Mouse (Mus musculus) macrophage (primary cell): ENCODE data around the gene Taf15. TPM values are rescaled to one million over a fixed set of nuclear protein-coding genes. Genes with fewer than 3 reads are reported as not detected.

Experiments used
- H3K27ac ChIP-seq: fragments of 350-480 bp; formaldehyde crosslinking; 2 replicates; pipeline ENCODE4 v1.9.0; 2021
- H3K36me3 ChIP-seq: fragments of 350-480 bp; formaldehyde crosslinking; 2 replicates; pipeline ENCODE4 v1.9.0; 2021; ENCODE audit errors: inconsistent target
- H3K4me3 ChIP-seq: fragments of 350-480 bp; formaldehyde crosslinking; 2 replicates; pipeline ENCODE4 v1.9.0; 2021; ENCODE audit errors: inconsistent target
- H3K79me2 ChIP-seq: fragments of 350-480 bp; formaldehyde crosslinking; 2 replicates; pipeline ENCODE4 v1.9.0; 2021; ENCODE audit errors: inconsistent target
- WGBS: methylation state at CpG from one replicate; pipeline ENCODE4 v1.1.7; 2026; ENCODE audit warnings: inconsistent platforms; ENCODE audit not compliant: missing documents; 5-methylcytosine and 5-hydroxymethylcytosine counted together
- polyA plus RNA-seq: library from polyadenylated mRNA; stranded (reverse); fragments of 250-400 nt; gene quantifications from 3 replicates; pipeline ENCODE4 v1.2.4, GENCODE M21; 2018; ENCODE audit warnings: inconsistent platforms

Gene Taf15
- polyA plus RNA-seq, 1 experiment from 2014 or later, result 132 TPM

DNA sequence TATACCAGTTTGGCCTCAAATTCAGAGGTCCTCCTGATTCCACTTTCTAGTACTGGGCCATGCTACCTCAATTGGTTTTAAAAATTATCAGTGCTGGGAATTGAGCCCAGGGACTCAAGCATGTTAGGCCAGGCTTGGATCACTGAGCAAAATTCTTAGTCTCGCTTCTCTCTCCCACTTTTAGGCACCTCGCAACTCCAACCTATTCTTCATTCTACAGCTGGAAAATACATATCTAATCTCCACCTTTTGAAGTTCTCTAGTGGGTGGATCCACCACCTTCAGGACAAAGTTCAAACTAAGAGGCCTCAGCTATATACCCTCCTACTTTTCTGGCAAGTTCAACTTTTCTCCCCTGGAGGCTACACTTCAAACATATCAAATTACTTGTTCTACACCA lies 1.1 kb upstream of the Taf15 start:
- 100% methylated on average over 2 of the region's 2 CpGs for WGBS
- Histone ChIP-seq H3K4me3 (no peak overlapping the region; the same call in 1 of the 2 replicates), H3K79me2 (peaks cover 36% of the 10 kb centered on the region), H3K36me3 (0 out of 2 replicates have a peak, but pooled peaks cover 4% of the 10 kb centered on the region), H3K27ac (peak overlapping the region; percentile 93)

- Histone ChIP-seq H3K79me2 (peaks cover 53% of the 10 kb centered on the region), H3K27ac (peak overlapping the region; percentile 41), H3K36me3 (0 out of 2 replicates have a peak, but pooled peaks cover 8% of the 10 kb centered on the region), H3K4me3 (peak overlapping the region; percentile 83)
- WGBS, result under 1% methylated on average over 49 of the region's 52 CpGs
Observed at GRCm38 (mm10) chr11:83473235-83474016, 540 bp downstream of the Taf15 start.

- Histone ChIP-seq H3K27ac (no peak overlapping the region), H3K4me3 (no peak overlapping the region), H3K79me2 (no peaks in the 10 kb centered on the region), H3K36me3 (peaks cover 13% of the 10 kb centered on the region; the same call in 1 of the 2 replicates)
- WGBS, result 86% methylated on average over 3 of the region's 4 CpGs
Observed at GRCm38 (mm10) chr11:83491488-83491887, 18.6 kb downstream of the Taf15 start.

GRCm38 (mm10) chr11:83495571-83495970 lies 22.7 kb downstream of the Taf15 start:
- H3K79me2 ChIP-seq, result no peaks in the 10 kb centered on the region
- H3K27ac ChIP-seq, result no peak overlapping the region
- 100% methylated on average over 2 of the region's 2 CpGs for WGBS
- no peak overlapping the region for H3K4me3 ChIP-seq
- H3K36me3 ChIP-seq, result peaks cover 5% of the 10 kb centered on the region; the same call in 1 of the 2 replicates

DNA sequence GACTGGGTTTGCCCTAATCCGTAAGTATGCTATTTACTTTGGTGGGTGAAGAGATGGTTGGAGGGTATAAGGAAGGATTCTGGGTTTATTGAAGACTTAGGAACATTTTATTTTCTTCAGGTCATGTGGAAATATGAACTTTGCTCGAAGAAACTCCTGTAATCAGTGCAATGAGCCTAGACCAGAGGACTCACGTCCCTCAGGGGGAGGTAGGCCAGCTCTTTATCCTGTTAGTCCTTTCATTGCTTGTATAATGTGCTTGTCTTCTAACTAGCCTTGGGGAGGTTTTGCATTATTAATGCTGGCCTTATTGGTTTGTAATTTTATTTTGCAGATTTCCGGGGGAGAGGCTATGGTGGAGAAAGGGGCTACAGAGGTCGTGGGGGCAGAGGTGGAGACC lies 31.4 kb downstream of the Taf15 start:
- H3K36me3 ChIP-seq, result peaks cover 38% of the 10 kb centered on the region

DNA sequence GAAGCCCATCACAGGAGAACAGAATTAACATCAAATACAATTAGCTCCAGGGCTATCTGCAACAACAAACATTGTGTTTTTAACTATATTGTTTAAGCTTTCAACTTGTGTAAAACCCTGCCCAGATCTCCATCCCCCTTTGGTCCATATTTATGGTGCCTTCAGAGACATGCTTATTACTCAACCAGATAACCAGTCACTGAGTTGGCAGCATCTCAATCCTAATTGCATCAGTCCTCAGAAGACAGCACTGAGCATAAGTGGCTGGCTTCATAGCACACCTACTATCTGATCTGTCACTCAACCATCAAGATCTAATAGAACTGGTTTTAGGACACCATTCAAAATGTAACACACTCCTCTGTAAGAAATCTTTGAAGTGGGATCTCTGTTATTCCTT lies 36.6 kb downstream of the Taf15 start:
- H3K27ac ChIP-seq, result no peak overlapping the region
- H3K36me3 ChIP-seq, result peaks cover 10% of the 10 kb centered on the region; the same call in 1 of the 2 replicates

More for the DNA sequence above, 31.4 kb downstream of the Taf15 start:
- no peak overlapping the region for H3K27ac ChIP-seq
- no peak overlapping the region for H3K4me3 ChIP-seq
- H3K79me2 ChIP-seq, result no peaks in the 10 kb centered on the region
- WGBS, result 98% methylated on average over 3 of the region's 5 CpGs

GRCm38 (mm10) chr11:83517153-83517552 lies 44.3 kb downstream of the Taf15 start:
- H3K36me3 ChIP-seq, result no peaks in the 10 kb centered on the region
- H3K79me2 ChIP-seq, result no peaks in the 10 kb centered on the region
- no peak overlapping the region for H3K27ac ChIP-seq
- no peak overlapping the region for H3K4me3 ChIP-seq

More for the DNA sequence above, 36.6 kb downstream of the Taf15 start:
- Histone ChIP-seq H3K79me2 (no peaks in the 10 kb centered on the region), H3K4me3 (no peak overlapping the region)

GRCm38 (mm10) chr11:83518371-83518770 lies 45.5 kb downstream of the Taf15 start:
- H3K36me3 ChIP-seq, result no peaks in the 10 kb centered on the region
- H3K79me2 ChIP-seq, result no peaks in the 10 kb centered on the region
- WGBS, result 89% methylated on average over 5 of the region's 6 CpGs
- H3K4me3 ChIP-seq, result no peak overlapping the region
- no peak overlapping the region for H3K27ac ChIP-seq

DNA sequence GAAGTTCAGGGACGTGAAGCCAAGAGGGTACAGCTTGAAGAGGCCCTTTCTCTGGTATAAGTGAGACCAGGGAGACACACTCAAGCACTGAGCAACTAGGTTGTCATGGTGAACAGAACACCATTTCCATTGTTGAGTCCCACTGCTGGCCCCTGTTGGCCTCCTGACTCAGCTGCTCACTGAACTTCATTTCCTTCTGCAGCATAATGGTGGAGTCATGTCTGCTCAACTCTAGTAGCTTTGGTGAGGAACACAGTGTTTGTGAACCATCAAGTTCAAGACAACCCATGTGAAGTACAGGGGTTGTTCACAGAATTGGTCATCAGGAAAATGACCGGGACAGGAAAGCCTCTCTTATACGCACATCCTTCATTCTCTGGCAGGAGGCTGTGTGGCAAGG lies 49.2 kb downstream of the Taf15 start, which contains the start of gene Heatr9:
Gene Heatr9 (minus strand): TSS at position 101 of the 400 bp plus-strand sequence.
- Histone ChIP-seq H3K36me3 (no peaks in the 10 kb centered on the region), H3K4me3 (no peak within 1 kb of the TSS), H3K79me2 (no peaks in the 10 kb centered on the region), H3K27ac (no peak within 1 kb of the TSS)
- 94% methylated on average over 3 of the region's 3 CpGs for WGBS

GRCm38 (mm10) chr11:83529024-83529423 lies 56.1 kb downstream of the Taf15 start:
- no peaks in the 10 kb centered on the region for H3K36me3 ChIP-seq
- H3K79me2 ChIP-seq, result no peaks in the 10 kb centered on the region
- no peak overlapping the region for H3K27ac ChIP-seq
- 86% methylated on average over 12 of the region's 12 CpGs for WGBS
- H3K4me3 ChIP-seq, result no peak overlapping the region

GRCm38 (mm10) chr11:83530360-83530759 lies 57.5 kb downstream of the Taf15 start, which contains the start of gene Ccl5:
Gene Ccl5 (minus strand): TSS chr11:83530518.
- no peaks in the 10 kb centered on the region for H3K36me3 ChIP-seq
- H3K4me3 ChIP-seq, result no peak within 1 kb of the TSS
- 84% methylated on average over 4 of the region's 5 CpGs for WGBS
- H3K79me2 ChIP-seq, result no peaks in the 10 kb centered on the region
- H3K27ac ChIP-seq, result no peak within 1 kb of the TSS

- 92% methylated on average over 1 of the region's 1 CpGs for WGBS
- Histone ChIP-seq H3K79me2 (no peaks in the 10 kb centered on the region), H3K36me3 (no peaks in the 10 kb centered on the region), H3K4me3 (no peak overlapping the region), H3K27ac (no peak overlapping the region)
Observed at GRCm38 (mm10) chr11:83533192-83533591, 60.3 kb downstream of the Taf15 start.

- Histone ChIP-seq H3K79me2 (no peaks in the 10 kb centered on the region), H3K4me3 (no peak overlapping the region), H3K27ac (peak overlapping the region; percentile 21; the same call in 1 of the 2 replicates), H3K36me3 (no peaks in the 10 kb centered on the region)
- WGBS, result 43% methylated on average over 8 of the region's 8 CpGs
Observed at GRCm38 (mm10) chr11:83534143-83534542, 61.3 kb downstream of the Taf15 start.

DNA sequence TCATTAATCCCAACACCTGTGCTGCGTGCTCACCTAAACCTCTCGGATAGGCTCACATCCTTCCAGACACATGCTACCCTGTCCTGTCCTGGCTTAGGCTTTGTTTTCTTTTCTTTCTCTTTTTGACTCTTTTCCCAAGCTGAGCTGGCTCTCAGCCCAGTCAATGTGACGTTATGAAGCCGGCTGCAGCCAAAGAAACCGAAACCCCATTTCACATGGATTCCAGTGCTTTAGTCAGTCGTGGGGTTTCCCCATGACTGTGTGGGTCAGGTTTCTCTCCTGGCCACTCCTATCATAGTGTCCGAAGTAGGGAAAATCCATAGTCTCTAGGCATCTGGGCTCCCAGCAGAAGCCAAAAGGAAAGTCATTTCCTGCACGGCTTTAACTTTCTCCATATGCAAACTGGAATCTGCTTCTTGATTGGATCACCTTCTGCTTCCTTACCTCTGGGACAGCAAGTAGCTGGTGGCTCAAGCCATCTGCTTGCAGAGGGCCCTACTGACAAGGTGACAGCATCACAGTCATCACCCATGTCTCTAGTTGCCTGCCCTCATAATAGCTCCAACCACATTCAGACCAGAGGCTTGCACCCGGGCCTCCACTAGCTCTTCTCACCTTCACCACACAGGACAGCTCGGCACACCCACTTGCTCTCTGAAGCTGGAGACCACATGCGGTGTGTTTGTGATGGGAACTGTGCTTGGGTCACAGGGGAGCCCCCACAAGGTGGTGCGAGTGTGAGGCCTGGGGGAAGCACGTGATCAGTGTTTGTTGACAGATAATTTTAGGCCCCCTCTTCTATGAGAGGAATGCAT lies 61.9 kb downstream of the Taf15 start:
- H3K36me3 ChIP-seq, result no peaks in the 10 kb centered on the region
- no peak overlapping the region for H3K4me3 ChIP-seq
- WGBS, result 44% methylated on average over 13 of the region's 13 CpGs
- peak overlapping the region; percentile 21; the same call in 1 of the 2 replicates for H3K27ac ChIP-seq
- no peaks in the 10 kb centered on the region for H3K79me2 ChIP-seq

DNA sequence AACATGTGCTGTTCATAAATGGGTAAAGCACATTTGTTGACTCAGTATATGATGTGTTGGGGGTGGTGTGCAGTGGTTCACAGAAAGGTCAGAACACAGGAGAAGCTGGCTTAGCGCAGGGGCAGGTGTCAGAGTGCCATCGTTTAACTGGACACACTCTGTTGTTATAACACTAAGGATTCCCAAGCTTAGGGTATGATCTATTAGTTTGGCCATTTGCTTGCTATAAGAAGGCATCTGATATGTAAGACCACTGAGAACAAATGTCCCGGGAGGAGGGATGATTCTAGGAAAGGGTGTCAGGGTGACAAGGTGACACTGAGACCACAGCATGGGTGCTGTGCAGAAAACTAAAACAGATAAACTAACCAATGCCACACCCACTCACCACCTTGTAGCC lies 63.9 kb downstream of the Taf15 start:
- 65% methylated on average over 3 of the region's 3 CpGs for WGBS
- H3K36me3 ChIP-seq, result no peaks in the 10 kb centered on the region

More for the DNA sequence above, 63.9 kb downstream of the Taf15 start:
- no peak overlapping the region for H3K27ac ChIP-seq
- no peak overlapping the region for H3K4me3 ChIP-seq
- no peaks in the 10 kb centered on the region for H3K79me2 ChIP-seq
